Mouse (Mus musculus) kidney, adult 2 months (tissue): Measurements from ENCODE around the gene Fam19a2.

Experiments used
- CTCF ChIP-seq: fragments of 200-500 bp; conservative IDR thresholded peaks from 2 replicates; pipeline ENCODE4 v1.5.1; 2011; ENCODE audit warnings: low read depth, mild to moderate bottlenecking, control low read depth, low read length, moderate library complexity, mixed read lengths; ENCODE audit not compliant: insufficient read depth, insufficient read length
- POLR2A ChIP-seq: fragments of 200-500 bp; IDR thresholded peaks from one replicate; pipeline ENCODE4 v1.6.1; 2011; ENCODE audit warnings: low read depth, low read length, control low read depth

- TF ChIP-seq POLR2A (no peak), CTCF (no peak)
Measured at GRCm38 (mm10) chr10:123255674-123256348, 8.0 kb upstream of the Fam19a2 start.
